Mouse (Mus musculus): ENCODE results near the gene Mtus2. TPM values are rescaled to one million over a fixed set of nuclear protein-coding genes. Genes with fewer than 3 reads are reported as not detected.

Gene Mtus2
- total RNA-seq, 2 experiments from 2014 or later = 0.62 to 3.7 TPM

Other genes starting within 250 kb of the Mtus2 start
- 2.5 and 3.1 TPM in 2 replicates for gene Flt1, start 231.3 kb upstream of the Mtus2 start, total RNA-seq (2015)
- gene Flt1, start 231.3 kb upstream of the Mtus2 start, total RNA-seq (2017) = 2.5 and 3.7 TPM in 2 replicates
- 194 and 211 TPM in 2 replicates for gene Pomp, start 96.9 kb upstream of the Mtus2 start, total RNA-seq (2015)
- gene Pomp, start 96.9 kb upstream of the Mtus2 start, total RNA-seq (2017) = 141 and 205 TPM in 2 replicates
- 3.9 and 4.5 TPM in 2 replicates for gene Slc46a3, start 62.5 kb upstream of the Mtus2 start, total RNA-seq (2015)
- 1.6 and 3.9 TPM in 2 replicates for gene Slc46a3, start 62.5 kb upstream of the Mtus2 start, total RNA-seq (2017)

Data from megakaryocyte progenitor cell, adult 5-6 weeks (primary cell).